Mouse (Mus musculus) olfactory bulb, adult 2 months (tissue): ENCODE results near the gene Anks1.

Experiments
- CTCF ChIP-seq: fragments of 200-500 bp; IDR thresholded peaks from 2 replicates; pipeline ENCODE4 v1.5.1; 2012; ENCODE audit warnings: low read depth, mild to moderate bottlenecking, low read length, moderate library complexity; ENCODE audit not compliant: insufficient read depth
- POLR2A ChIP-seq: fragments of 200-500 bp; IDR thresholded peaks from 2 replicates; pipeline ENCODE4 v1.6.1; 2012; ENCODE audit warnings: mild to moderate bottlenecking, low read depth, low read length, moderate library complexity; ENCODE audit not compliant: insufficient read depth

- TF ChIP-seq CTCF (no peak), POLR2A (no peak)
These were observed 131.5 kb downstream of the Anks1 start for GRCm38 (mm10) chr17:28040620-28041019.
